Mouse (Mus musculus) limb, embryonic 14.5 days (tissue): ENCODE measurements around the gene Olfr56. TPM values are rescaled to one million over a fixed set of nuclear protein-coding genes. Genes with fewer than 3 reads are reported as not detected.

Experiments used
- ATAC-seq: fragments of 200-750 bp; cut with Nextera tagmentation; 2 replicates; pipeline ENCODE4 v1.8.0; 2017; ENCODE audit warnings: low read depth, moderate number of reproducible peaks, moderate TSS enrichment; ENCODE audit not compliant: low FRiP score
- DNase-seq: peaks from one replicate; pipeline ENCODE4 v3.0.0-alpha.2; 2015; ENCODE audit warnings: low spot score
- H3K27ac ChIP-seq: fragments of 300-500 bp; sonication (generic); replicated peaks from 2 replicates; pipeline ENCODE4 v1.5.1; 2014; ENCODE audit warnings: low read depth, mild to moderate bottlenecking, low read length, moderate library complexity, mixed read lengths
- H3K27me3 ChIP-seq: fragments of 300-500 bp; sonication (generic); 2 replicates; pipeline ENCODE4 v1.6.1; 2014; ENCODE audit warnings: low read length, mixed read lengths; ENCODE audit not compliant: control insufficient read depth, insufficient read depth
- H3K36me3 ChIP-seq: fragments of 300-500 bp; sonication (generic); 2 replicates; pipeline ENCODE4 v1.6.1; 2014; ENCODE audit warnings: mild to moderate bottlenecking, low read length, moderate library complexity, mixed read lengths; ENCODE audit not compliant: control insufficient read depth, insufficient read depth
- H3K4me1 ChIP-seq: fragments of 300-500 bp; sonication (generic); 2 replicates; pipeline ENCODE4 v1.6.1; 2014; ENCODE audit warnings: antibody characterized with exemption, low read length, mixed read lengths; ENCODE audit not compliant: control insufficient read depth, insufficient read depth
- H3K4me2 ChIP-seq: fragments of 300-500 bp; sonication (generic); replicated peaks from 2 replicates; pipeline ENCODE4 v1.6.1; 2014; ENCODE audit warnings: low read depth, mild to moderate bottlenecking, low read length, moderate library complexity; ENCODE audit not compliant: severe bottlenecking
- H3K4me3 ChIP-seq: fragments of 300-500 bp; sonication (generic); replicated peaks from 2 replicates; pipeline ENCODE4 v1.5.1; 2014; ENCODE audit warnings: low read length
- H3K9ac ChIP-seq: fragments of 300-500 bp; sonication (generic); 2 replicates; pipeline ENCODE4 v1.6.1; 2014; ENCODE audit warnings: mild to moderate bottlenecking, low read depth, low read length, moderate library complexity; ENCODE audit not compliant: severe bottlenecking
- H3K9me3 ChIP-seq: fragments of 300-500 bp; sonication (generic); 2 replicates; pipeline ENCODE4 v1.6.1; 2016; ENCODE audit warnings: low read length; ENCODE audit not compliant: control insufficient read depth
- POLR2A ChIP-seq: fragments of 200-500 bp; IDR thresholded peaks from 2 replicates; pipeline ENCODE4 v1.8.0; 2012; ENCODE audit warnings: inconsistent platforms, mild to moderate bottlenecking, moderate library complexity, borderline replicate concordance; ENCODE audit not compliant: insufficient read depth, insufficient read length; ENCODE audit errors: extremely low read depth
- WGBS: fragments of 180-500 bp; shearing (Covaris S2); extraction: QIAGEN DNeasy Blood & Tissue Kit; methylation state at CpG from one replicate; pipeline ENCODE4 v1.1.7; 2014; 5-methylcytosine and 5-hydroxymethylcytosine counted together
- polyA plus RNA-seq, 2 experiments: library from polyadenylated mRNA; depleted of rRNA in 1 of 2; stranded (reverse) in 1 of 2; unstranded in 1 of 2; fragments of >200 nt; fragmentation: Nextera tagmentation in 1 of 2; extraction: Ambion mirVana in 1 of 2; gene quantifications; 2 replicates each; pipeline versions ENCODE4 v1.2.1 to v1.2.3; 2012 to 2014

Gene Olfr56
- polyA plus RNA-seq, 2 experiments, result 0.06 TPM; not detected in 1

DNA sequence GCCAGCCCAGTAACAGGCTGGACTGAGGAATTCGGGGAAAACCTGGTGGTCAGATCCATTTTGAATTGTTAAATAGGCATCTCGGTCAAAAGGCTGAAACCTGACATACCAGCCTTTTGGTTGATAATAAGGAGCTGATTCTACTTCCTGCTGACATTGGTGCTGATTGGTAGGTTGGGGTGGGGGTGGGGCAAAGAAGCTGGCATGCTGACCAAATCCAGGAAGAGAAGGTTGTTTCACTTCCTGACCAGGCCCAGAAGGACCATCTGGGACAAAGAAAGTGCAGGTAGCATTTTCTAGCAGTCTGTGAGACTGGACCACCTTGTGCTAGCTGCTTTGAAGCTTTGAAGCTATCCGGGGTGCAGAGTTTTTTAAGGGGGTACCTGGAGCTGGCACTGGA, 121.7 kb downstream of the Olfr56 start:
- Histone ChIP-seq H3K27me3 (no peaks in the 10 kb centered on the region), H3K9me3 (no peaks in the 10 kb centered on the region), H3K9ac (no peak overlapping the region), H3K4me1 (no peaks in the 10 kb centered on the region), H3K36me3 (no peaks in the 10 kb centered on the region), H3K4me3 (no peak overlapping the region), H3K4me2 (no peak overlapping the region), H3K27ac (no peak overlapping the region)
- no peak for ATAC-seq
- whole genome bisulfite sequencing, result 83% methylated on average over 3 of the region's 3 CpGs
- no peak for TF ChIP-seq POLR2A
- no peak for DNase-seq

DNA sequence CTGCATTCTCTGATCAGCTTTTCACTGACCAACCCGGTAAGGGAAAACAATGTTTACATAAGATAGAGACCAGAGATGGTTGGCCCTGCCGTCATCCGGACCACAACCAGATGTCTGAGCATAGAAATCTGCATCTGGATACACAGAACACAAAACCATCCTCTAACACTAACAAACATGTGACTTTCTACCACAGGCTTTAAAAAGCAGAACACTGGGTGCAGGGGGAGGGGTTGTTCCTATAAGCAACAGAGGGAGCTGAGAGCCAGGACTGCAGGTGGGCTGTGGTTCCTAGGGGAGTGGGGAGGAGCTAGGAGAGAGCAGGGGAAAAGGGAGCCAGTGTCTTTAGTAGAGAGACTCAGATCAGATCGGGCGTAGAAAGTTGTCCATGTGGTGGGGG, 122.8 kb downstream of the Olfr56 start:
- WGBS, result 64% methylated on average over 5 of the region's 5 CpGs
- no peak for DNase-seq
- Histone ChIP-seq H3K9ac (no peak overlapping the region), H3K9me3 (no peaks in the 10 kb centered on the region), H3K4me2 (no peak overlapping the region), H3K27ac (no peak overlapping the region), H3K4me3 (no peak overlapping the region), H3K27me3 (no peaks in the 10 kb centered on the region), H3K36me3 (no peaks in the 10 kb centered on the region), H3K4me1 (no peaks in the 10 kb centered on the region)
- ATAC-seq, result no peak
- TF ChIP-seq POLR2A, result no peak

- ATAC-seq, result peak; percentile 65; the same call in 1 of the 2 replicates
- no peak for TF ChIP-seq POLR2A
- Histone ChIP-seq H3K9me3 (no peaks in the 10 kb centered on the region), H3K4me2 (no peak overlapping the region; the same call in 1 of the 2 replicates), H3K4me3 (no peak overlapping the region), H3K36me3 (no peaks in the 10 kb centered on the region), H3K4me1 (no peaks in the 10 kb centered on the region), H3K9ac (no peak overlapping the region), H3K27me3 (no peaks in the 10 kb centered on the region), H3K27ac (no peak overlapping the region)
- DNase-seq, result peak; percentile 77
- 15% methylated on average over 8 of the region's 8 CpGs for WGBS
Observed at GRCm38 (mm10) chr11:49103047-49103693, 124.5 kb downstream of the Olfr56 start.

DNA sequence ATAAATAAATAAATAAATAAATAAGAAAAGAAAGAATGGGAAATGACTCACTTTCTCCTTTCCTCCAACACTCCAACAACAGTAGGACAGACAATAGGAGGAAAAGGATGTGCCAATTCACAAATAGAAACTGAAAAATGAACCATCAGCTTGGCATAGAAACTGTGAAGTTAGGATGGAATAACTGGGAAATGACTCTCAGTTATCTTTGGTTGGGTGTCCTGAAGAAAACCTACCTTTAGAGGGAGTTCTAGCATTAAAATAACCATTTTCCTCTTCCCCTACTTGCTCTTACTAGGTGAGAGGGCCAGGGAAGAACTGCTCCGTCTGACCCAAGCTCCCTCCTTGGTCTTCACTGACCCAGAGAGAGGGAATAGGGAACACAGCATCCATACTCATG, 127.1 kb downstream of the Olfr56 start:
- Histone ChIP-seq H3K27ac (no peak overlapping the region), H3K27me3 (no peaks in the 10 kb centered on the region), H3K36me3 (no peaks in the 10 kb centered on the region), H3K9me3 (no peaks in the 10 kb centered on the region), H3K9ac (no peak overlapping the region), H3K4me1 (no peaks in the 10 kb centered on the region), H3K4me3 (no peak overlapping the region), H3K4me2 (no peak overlapping the region)
- WGBS, result 80% methylated on average over 1 of the region's 1 CpGs
- DNase-seq (no peak), ATAC-seq (no peak)
- no peak for TF ChIP-seq POLR2A

- H3K9me3 ChIP-seq, result no peaks in the 10 kb centered on the region
- DNase-seq (no peak), ATAC-seq (no peak)
- no peak overlapping the region for H3K4me2 ChIP-seq
- H3K27ac ChIP-seq, result no peak overlapping the region
- H3K4me1 ChIP-seq, result no peaks in the 10 kb centered on the region
- H3K4me3 ChIP-seq, result no peak overlapping the region
- no peaks in the 10 kb centered on the region for H3K27me3 ChIP-seq
- no peak overlapping the region for H3K9ac ChIP-seq
- no peaks in the 10 kb centered on the region for H3K36me3 ChIP-seq
- WGBS, result 58% methylated on average over 10 of the region's 10 CpGs
- TF ChIP-seq POLR2A, result no peak
Observed at GRCm38 (mm10) chr11:49107650-49108537, 129.2 kb downstream of the Olfr56 start.
